Mouse (Mus musculus): ENCODE data around the gene Cd6. TPM values are rescaled to one million over a fixed set of nuclear protein-coding genes. Genes with fewer than 3 reads are reported as not detected.

Gene Cd6
- total and polyA plus RNA-seq, 3 experiments, result 0.09 to 0.73 (median 0.17) TPM

DNA sequence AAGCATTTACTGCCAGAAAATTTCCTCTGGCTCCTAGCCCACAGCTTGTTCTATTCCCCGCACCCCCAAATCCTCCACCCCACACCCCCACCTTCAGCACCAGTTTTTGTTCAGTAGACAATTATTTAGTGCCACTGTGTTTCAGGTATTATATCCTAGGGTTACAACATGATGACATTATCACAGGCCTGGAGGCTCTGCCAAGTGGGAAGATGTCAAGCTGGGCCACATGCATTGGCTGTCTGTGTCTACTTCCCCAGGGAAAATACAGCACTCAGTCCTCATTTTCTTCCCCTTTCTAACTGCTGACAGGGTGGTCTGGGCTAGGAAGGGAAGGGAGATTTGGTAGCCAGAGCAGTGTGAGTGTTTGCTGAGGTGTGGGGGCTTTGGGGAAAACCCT lies 34.9 kb downstream of the Cd6 start:
- Histone ChIP-seq H3K27me3 (replicated peaks) (no peaks in the 10 kb centered on the region), H3K9me3 (replicated peaks; ENCODE audit: low read length) (no peaks in the 10 kb centered on the region), H3K9ac (ENCODE audit: insufficient read depth, low read depth) (no peak overlapping the region), H3K4me1 (ENCODE audit: control insufficient read depth in 1 of 2, insufficient read depth in 2 of 2) (peaks cover 11 to 48% of the 10 kb centered on the region in 2 experiments), H3K4me2 (ENCODE audit: insufficient read depth, low read depth, poor library complexity, severe bottlenecking) (no peak overlapping the region), H3K36me3 (replicated peaks in 1 of 2; ENCODE audit: control insufficient read depth in 1 of 2, insufficient read depth in 1 of 2, low read length in 1 of 2) (peaks cover 0 to 29% of the 10 kb centered on the region in 2 experiments), H3K4me3 (replicated peaks in 1 of 3; ENCODE audit: low read depth in 2 of 3, low read length in 2 of 3, poor library complexity in 1 of 3) (no peak overlapping the region), H3K27ac (ENCODE audit: insufficient read depth, low read depth) (no peak overlapping the region), H3K79me2 (replicated peaks; ENCODE audit: control insufficient read depth, extremely low read depth, insufficient read depth, poor library complexity, severe bottlenecking) (no peaks in the 10 kb centered on the region)
- no peak for TF ChIP-seq RCOR1 (conservative IDR thresholded peaks at IDR 0.05; ENCODE audit: low read depth, low read length)
- TF ChIP-seq MYC (IDR thresholded peaks at IDR 0.05; ENCODE audit: low read depth, low read length), result no peak
- TF ChIP-seq MAX (IDR thresholded peaks at IDR 0.05; ENCODE audit: low read length), result 0 out of 2 replicates have a peak, but pooled peaks have one; percentile 14
- TF ChIP-seq BHLHE40 (IDR thresholded peaks at IDR 0.05; ENCODE audit: low read depth, low read length), result no peak
- peak; percentile 48 for DNase-seq (ENCODE audit: extremely low read depth)
- dilution Hi-C loops (cut with MboI; ENCODE audit: extremely low pct_ligation_motif_present, extremely low pct_unique_long_range_greater_than_20kb, low sequenced_read_pairs) (no loop called here), in situ Hi-C loops (cut with MboI; ENCODE audit: low pct_ligation_motif_present, low pct_unique_long_range_greater_than_20kb, low sequenced_read_pairs) (no loop called here)

DNA sequence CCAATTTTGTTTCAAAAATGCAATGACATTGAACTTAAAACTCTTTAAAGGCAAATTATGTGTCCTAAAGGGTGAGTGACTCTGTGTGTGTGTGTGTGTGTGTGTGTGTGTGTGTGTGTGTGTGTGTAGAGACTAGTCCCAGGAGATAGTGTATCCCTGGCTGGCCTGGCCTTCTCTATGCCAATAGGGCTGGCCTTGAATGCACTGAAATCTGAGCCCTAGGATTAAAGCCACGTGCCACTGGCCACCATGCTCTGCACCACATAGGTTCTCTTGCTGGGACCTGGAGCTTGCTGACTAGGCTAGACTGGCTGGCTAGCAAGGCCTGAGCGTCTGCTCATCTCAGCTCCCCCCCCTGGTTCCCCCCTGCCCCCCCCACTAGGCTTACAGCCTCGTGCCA lies 36.8 kb downstream of the Cd6 start:
- no peak overlapping the region for H3K27ac ChIP-seq (ENCODE audit: insufficient read depth, low read depth)
- dilution Hi-C loops (cut with MboI; ENCODE audit: extremely low pct_ligation_motif_present, extremely low pct_unique_long_range_greater_than_20kb, low sequenced_read_pairs) (no loop called here), in situ Hi-C loops (cut with MboI; ENCODE audit: low pct_ligation_motif_present, low pct_unique_long_range_greater_than_20kb, low sequenced_read_pairs) (no loop called here)
- no peak for DNase-seq (ENCODE audit: extremely low read depth)
- H3K9ac ChIP-seq (ENCODE audit: insufficient read depth, low read depth), result no peak overlapping the region
- H3K9me3 ChIP-seq (replicated peaks; ENCODE audit: low read length), result no peaks in the 10 kb centered on the region
- H3K4me1 ChIP-seq (ENCODE audit: control insufficient read depth in 1 of 2, insufficient read depth in 2 of 2), result peaks cover 8 to 64% of the 10 kb centered on the region in 2 experiments; a peak in 3 of 4 replicates
- no peak overlapping the region for H3K4me2 ChIP-seq (ENCODE audit: insufficient read depth, low read depth, poor library complexity, severe bottlenecking)
- no peak for TF ChIP-seq RCOR1 (conservative IDR thresholded peaks at IDR 0.05; ENCODE audit: low read depth, low read length)
- TF ChIP-seq CHD1 (IDR thresholded peaks at IDR 0.05; ENCODE audit: low read depth, low read length), result no peak
- no peak for TF ChIP-seq ELF1 (IDR thresholded peaks at IDR 0.05; ENCODE audit: low read depth, low read length)
- TF ChIP-seq IRF4 (IDR thresholded peaks at IDR 0.05; ENCODE audit: low read depth, low read length), result no peak
- TF ChIP-seq CTCF (conservative IDR thresholded peaks at IDR 0.05 in 1 of 2, IDR thresholded peaks at IDR 0.05 in 1 of 2; ENCODE audit: low read depth in 2 of 2, low read length in 2 of 2), result no peak
- TF ChIP-seq RAD21 (IDR thresholded peaks at IDR 0.05; ENCODE audit: low read depth, low read length), result no peak
- TF ChIP-seq ZNF384 (IDR thresholded peaks at IDR 0.05; ENCODE audit: low read depth, low read length), result no peak
- TF ChIP-seq NRF1 (IDR thresholded peaks at IDR 0.05; ENCODE audit: low read depth, low read length), result no peak
- TF ChIP-seq ETS1 (conservative IDR thresholded peaks at IDR 0.05; ENCODE audit: low read depth, low read length), result no peak
- TF ChIP-seq ZMIZ1 (IDR thresholded peaks at IDR 0.05; ENCODE audit: low read depth, low read length), result no peak
- TF ChIP-seq ZKSCAN1 (IDR thresholded peaks at IDR 0.05; ENCODE audit: borderline replicate concordance, low read depth, low read length), result no peak
- no peaks in the 10 kb centered on the region for H3K27me3 ChIP-seq (replicated peaks)
- H3K36me3 ChIP-seq (replicated peaks in 1 of 2; ENCODE audit: control insufficient read depth in 1 of 2, insufficient read depth in 1 of 2, low read length in 1 of 2), result peaks cover 4 to 48% of the 10 kb centered on the region in 2 experiments
- H3K4me3 ChIP-seq (replicated peaks in 1 of 3; ENCODE audit: low read depth in 2 of 3, low read length in 2 of 3, poor library complexity in 1 of 3), result no peak overlapping the region
- H3K79me2 ChIP-seq (replicated peaks; ENCODE audit: control insufficient read depth, extremely low read depth, insufficient read depth, poor library complexity, severe bottlenecking), result no peaks in the 10 kb centered on the region

DNA sequence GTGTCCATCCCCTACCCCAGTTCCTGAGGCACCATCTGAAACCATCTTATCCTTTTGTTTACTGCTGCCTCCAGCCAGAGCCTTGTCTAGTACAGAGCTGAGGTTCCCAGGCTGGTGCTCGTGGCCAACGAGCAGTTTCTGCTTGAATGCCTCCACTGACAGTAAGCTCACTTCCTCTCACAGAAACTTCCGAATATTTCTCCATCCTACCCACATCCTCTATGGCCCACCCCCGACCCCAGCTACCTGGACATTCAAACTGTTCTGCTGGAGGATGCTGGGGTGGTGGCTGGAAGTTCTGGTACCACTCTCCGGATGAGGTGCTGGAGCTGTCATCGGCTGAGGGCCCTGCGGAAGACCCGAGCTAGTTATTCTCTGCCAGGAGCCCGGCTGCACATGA lies 39.5 kb downstream of the Cd6 start:
- H3K27me3 ChIP-seq (replicated peaks), result no peaks in the 10 kb centered on the region
- H3K4me1 ChIP-seq (ENCODE audit: control insufficient read depth in 1 of 2, insufficient read depth in 2 of 2), result peaks cover 13 to 74% of the 10 kb centered on the region in 2 experiments
- no peaks in the 10 kb centered on the region for H3K79me2 ChIP-seq (replicated peaks; ENCODE audit: control insufficient read depth, extremely low read depth, insufficient read depth, poor library complexity, severe bottlenecking)
- H3K36me3 ChIP-seq (replicated peaks in 1 of 2; ENCODE audit: control insufficient read depth in 1 of 2, insufficient read depth in 1 of 2, low read length in 1 of 2), result peaks cover 19 to 74% of the 10 kb centered on the region in 2 experiments
- H3K27ac ChIP-seq (ENCODE audit: insufficient read depth, low read depth), result no peak overlapping the region
- H3K4me2 ChIP-seq (ENCODE audit: insufficient read depth, low read depth, poor library complexity, severe bottlenecking), result no peak overlapping the region
- no peak for DNase-seq (ENCODE audit: extremely low read depth)
- dilution Hi-C loops (cut with MboI; ENCODE audit: extremely low pct_ligation_motif_present, extremely low pct_unique_long_range_greater_than_20kb, low sequenced_read_pairs), result no loop called here
- in situ Hi-C loops (cut with MboI; ENCODE audit: low pct_ligation_motif_present, low pct_unique_long_range_greater_than_20kb, low sequenced_read_pairs), result no loop called here
- no peak for TF ChIP-seq SIN3A (IDR thresholded peaks at IDR 0.05; ENCODE audit: low read length)
- no peak for TF ChIP-seq MXI1 (IDR thresholded peaks at IDR 0.05; ENCODE audit: low read depth, low read length)
- no peak for TF ChIP-seq POLR2A (IDR thresholded peaks at IDR 0.05; ENCODE audit: low read depth, low read length)
- no peak for TF ChIP-seq USF1 (IDR thresholded peaks at IDR 0.05; ENCODE audit: low read depth, low read length)
- TF ChIP-seq SMC3 (IDR thresholded peaks at IDR 0.05; ENCODE audit: low read depth, low read length), result no peak
- TF ChIP-seq UBTF (IDR thresholded peaks at IDR 0.05; ENCODE audit: low read depth, low read length), result no peak
- TF ChIP-seq ETS1 (conservative IDR thresholded peaks at IDR 0.05; ENCODE audit: low read depth, low read length), result no peak
- TF ChIP-seq GABPA (IDR thresholded peaks at IDR 0.05; ENCODE audit: insufficient replicate concordance, low read depth, low read length), result no peak
- TF ChIP-seq JUND (conservative IDR thresholded peaks at IDR 0.05; ENCODE audit: low read depth, low read length), result no peak
- TF ChIP-seq PAX5 (IDR thresholded peaks at IDR 0.05; ENCODE audit: low read length), result no peak
- H3K9me3 ChIP-seq (replicated peaks; ENCODE audit: low read length), result no peaks in the 10 kb centered on the region
- no peak overlapping the region for H3K9ac ChIP-seq (ENCODE audit: insufficient read depth, low read depth)
- H3K4me3 ChIP-seq (replicated peaks in 1 of 3; ENCODE audit: low read depth in 2 of 3, low read length in 2 of 3, poor library complexity in 1 of 3), result no peak overlapping the region

Measured in CH12.LX (cell line).